Mouse (Mus musculus) liver, adult 2 months (tissue): ENCODE data around the gene Slc17a8. TPM values are rescaled to one million over a fixed set of nuclear protein-coding genes. Genes with fewer than 3 reads are reported as not detected.

Experiments
- DNase-seq: peaks from one replicate; pipeline ENCODE4 v3.0.0-alpha.2; 2011; ENCODE audit warnings: low read depth, low spot score; ENCODE audit errors: extremely low read depth
- H3K27ac ChIP-seq: fragments of 200-500 bp; replicated peaks from 2 replicates; pipeline ENCODE4 v1.5.1; 2012; ENCODE audit warnings: low read depth, mild to moderate bottlenecking, control low read depth, inconsistent platforms, low read length; ENCODE audit not compliant: insufficient read depth
- H3K27me3 ChIP-seq: fragments of 200-500 bp; 2 replicates; pipeline ENCODE4 v1.6.1; 2012; ENCODE audit warnings: mild to moderate bottlenecking, moderate library complexity, low read length, inconsistent platforms; ENCODE audit not compliant: control insufficient read depth, insufficient read depth
- H3K36me3 ChIP-seq: fragments of 200-500 bp; 2 replicates; pipeline ENCODE4 v1.6.1; 2012; ENCODE audit warnings: low read length, inconsistent platforms; ENCODE audit not compliant: control insufficient read depth, insufficient read depth
- H3K4me1 ChIP-seq: fragments of 200-500 bp; 2 replicates; pipeline ENCODE4 v1.6.1; 2011; ENCODE audit warnings: low read length; ENCODE audit not compliant: control insufficient read depth, insufficient read depth
- H3K4me3 ChIP-seq: fragments of 200-500 bp; 2 replicates; pipeline ENCODE4 v1.5.1; 2011; ENCODE audit warnings: low read depth, mild to moderate bottlenecking, control low read depth, low read length, moderate library complexity; ENCODE audit not compliant: insufficient read depth
- H3K79me2 ChIP-seq: fragments of 200-500 bp; 2 replicates; pipeline ENCODE4 v1.6.1; 2012; ENCODE audit warnings: inconsistent platforms, mild to moderate bottlenecking, low read length, moderate library complexity; ENCODE audit not compliant: control insufficient read depth, insufficient read depth
- H3K9ac ChIP-seq: fragments of 200-500 bp; 2 replicates; pipeline ENCODE4 v1.6.1; 2012; ENCODE audit warnings: low read depth, mild to moderate bottlenecking, control low read depth, inconsistent platforms, low read length
- CTCF ChIP-seq: fragments of 200-500 bp; IDR thresholded peaks from 2 replicates; pipeline ENCODE4 v1.5.1; 2011; ENCODE audit warnings: low read depth, low read length, control low read depth
- POLR2A ChIP-seq: fragments of 200-500 bp; IDR thresholded peaks from 2 replicates; pipeline ENCODE4 v1.6.1; 2011; ENCODE audit warnings: low read length, control low read depth; ENCODE audit not compliant: insufficient read depth; ENCODE audit errors: extremely low read depth
- WGBS: fragments of 180-500 bp; shearing (Covaris S2); methylation state at CpG from one replicate; pipeline ENCODE4 v1.1.7; 2018; 5-methylcytosine and 5-hydroxymethylcytosine counted together
- polyA plus RNA-seq: library from polyadenylated mRNA; depleted of rRNA; stranded (reverse); fragments of >200 nt; gene quantifications from 2 replicates; pipeline ENCODE4 v1.2.3, GENCODE M21; 2012
- total RNA-seq: library from RNA; depleted of rRNA; stranded (reverse); fragments of >200 nt; gene quantifications from 2 replicates; pipeline ENCODE4 v1.2.3, GENCODE M21; 2014

The Slc17a8 gene
- total and polyA plus RNA-seq, 2 experiments: 1.1 to 2.9 TPM

DNA sequence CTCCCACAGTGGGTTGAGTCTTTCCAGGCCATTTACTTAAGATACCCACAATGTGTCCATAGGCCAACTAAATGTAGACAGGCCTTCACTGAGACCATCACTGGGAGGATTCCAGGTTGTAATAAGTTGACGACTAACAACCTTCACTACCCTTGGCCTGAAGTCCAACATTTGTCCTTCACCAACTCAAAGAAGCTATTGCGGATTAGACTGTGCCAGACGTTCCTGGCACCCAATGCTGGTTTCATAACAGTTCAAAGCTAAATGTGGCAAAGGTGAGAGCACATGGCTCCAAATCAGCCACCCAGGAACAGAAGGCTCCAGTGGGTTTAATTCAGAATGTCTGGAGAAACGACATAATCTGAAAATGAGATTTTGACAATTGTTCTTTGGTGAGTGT lies 12.1 kb upstream of the Slc17a8 start:
- TF ChIP-seq POLR2A (no peak), CTCF (no peak)
- WGBS: 24% methylated on average over 4 of the region's 4 CpGs
- Histone ChIP-seq H3K27me3 (no peaks in the 10 kb centered on the region), H3K79me2 (peaks cover 10% of the 10 kb centered on the region; the same call in 1 of the 2 replicates), H3K9ac (peak overlapping the region; percentile 49), H3K4me1 (peaks cover 47% of the 10 kb centered on the region), H3K4me3 (no peak overlapping the region), H3K27ac (peak overlapping the region; percentile 96), H3K36me3 (no peaks in the 10 kb centered on the region)
- DNase-seq: peak; percentile 99

GRCm38 (mm10) chr10:89631831-89632230 lies 10.8 kb upstream of the Slc17a8 start:
- Histone ChIP-seq H3K4me3 (no peak overlapping the region), H3K9ac (peak overlapping the region; percentile 68), H3K4me1 (peaks cover 48% of the 10 kb centered on the region), H3K27me3 (no peaks in the 10 kb centered on the region), H3K79me2 (peaks cover 10% of the 10 kb centered on the region; the same call in 1 of the 2 replicates), H3K36me3 (no peaks in the 10 kb centered on the region), H3K27ac (peak overlapping the region; percentile 96)
- no peak for TF ChIP-seq POLR2A
- 16% methylated on average over 5 of the region's 5 CpGs for WGBS
- peak; percentile 94 for DNase-seq

DNA sequence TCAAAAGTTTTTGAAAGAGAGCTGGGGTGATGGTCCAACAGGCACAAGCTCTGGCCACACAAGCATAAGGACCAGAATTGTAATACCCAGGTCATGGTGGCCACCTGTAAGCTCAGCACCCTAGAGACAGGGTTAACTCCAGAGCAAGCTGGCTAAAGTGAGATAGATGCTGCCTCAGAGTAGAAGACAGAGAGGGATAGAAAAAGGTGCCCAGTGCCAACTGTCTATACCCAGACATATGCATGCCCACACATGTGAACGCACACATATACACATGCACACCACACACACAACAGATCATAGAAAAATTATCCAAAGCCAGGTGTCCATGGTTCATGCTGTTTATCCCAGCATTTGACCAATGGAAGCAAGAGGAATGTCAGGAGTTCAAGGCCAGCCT lies 9.5 kb upstream of the Slc17a8 start:
- peaks cover 42% of the 10 kb centered on the region for H3K4me1 ChIP-seq
- peak overlapping the region; percentile 96 for H3K27ac ChIP-seq
- H3K4me3 ChIP-seq: peak overlapping the region; percentile 17; the same call in 1 of the 2 replicates
- WGBS: 94% methylated on average over 1 of the region's 1 CpGs
- H3K79me2 ChIP-seq: peaks cover 10% of the 10 kb centered on the region; the same call in 1 of the 2 replicates
- no peaks in the 10 kb centered on the region for H3K27me3 ChIP-seq
- TF ChIP-seq POLR2A: no peak
- TF ChIP-seq CTCF: no peak
- DNase-seq: peak; percentile 45
- H3K9ac ChIP-seq: peak overlapping the region; percentile 68
- no peaks in the 10 kb centered on the region for H3K36me3 ChIP-seq

DNA sequence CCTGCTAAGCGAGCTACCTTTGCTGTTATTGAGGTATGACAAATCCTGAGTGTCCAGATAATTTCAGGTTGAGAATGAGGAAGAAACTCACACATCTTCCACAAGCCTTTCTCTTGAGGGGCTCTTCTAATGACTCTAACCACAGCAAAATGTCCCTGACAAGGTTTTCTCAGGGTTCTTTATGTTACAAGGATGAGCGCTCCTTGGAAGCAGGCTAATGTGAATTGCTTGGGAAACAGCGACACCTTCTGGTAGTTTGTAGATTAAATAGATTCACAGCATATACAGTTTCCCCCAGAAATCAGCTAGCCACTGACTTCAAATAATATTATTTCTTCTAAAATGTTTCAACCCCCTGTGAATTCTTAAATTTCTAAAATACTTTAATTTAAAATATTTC lies 9.0 kb upstream of the Slc17a8 start:
- 21% methylated on average over 3 of the region's 3 CpGs for WGBS
- no peaks in the 10 kb centered on the region for H3K27me3 ChIP-seq
- peak; percentile 74 for DNase-seq

GRCm38 (mm10) chr10:89626714-89627113 lies 5.7 kb upstream of the Slc17a8 start:
- Histone ChIP-seq H3K9ac (peak overlapping the region; percentile 49), H3K36me3 (no peaks in the 10 kb centered on the region), H3K4me1 (peaks cover 41% of the 10 kb centered on the region), H3K27me3 (no peaks in the 10 kb centered on the region), H3K79me2 (peaks cover 10% of the 10 kb centered on the region; the same call in 1 of the 2 replicates), H3K27ac (peak overlapping the region; percentile 96), H3K4me3 (no peak overlapping the region)
- TF ChIP-seq CTCF (no peak), POLR2A (no peak)
- WGBS: 61% methylated on average over 2 of the region's 2 CpGs
- peak; percentile 80 for DNase-seq

More for the DNA sequence above, 9.0 kb upstream of the Slc17a8 start:
- peak overlapping the region; percentile 46; the same call in 1 of the 2 replicates for H3K27ac ChIP-seq
- peak overlapping the region; percentile 58; the same call in 1 of the 2 replicates for H3K9ac ChIP-seq
- no peak overlapping the region for H3K4me3 ChIP-seq
- no peaks in the 10 kb centered on the region for H3K36me3 ChIP-seq
- H3K4me1 ChIP-seq: peaks cover 45% of the 10 kb centered on the region
- TF ChIP-seq POLR2A (no peak), CTCF (peak; percentile 61)
- H3K79me2 ChIP-seq: peaks cover 10% of the 10 kb centered on the region; the same call in 1 of the 2 replicates

GRCm38 (mm10) chr10:89624196-89624595 lies 3.1 kb upstream of the Slc17a8 start:
- TF ChIP-seq POLR2A: no peak
- no peak for TF ChIP-seq CTCF
- Histone ChIP-seq H3K4me1 (peaks cover 32% of the 10 kb centered on the region), H3K27ac (peak overlapping the region; percentile 65), H3K4me3 (no peak overlapping the region), H3K27me3 (no peaks in the 10 kb centered on the region), H3K9ac (peak overlapping the region; percentile 58), H3K36me3 (no peaks in the 10 kb centered on the region), H3K79me2 (0 out of 2 replicates have a peak, but pooled peaks cover 8% of the 10 kb centered on the region)
- peak; percentile 96 for DNase-seq
- 16% methylated on average over 2 of the region's 2 CpGs for WGBS
